Mouse (Mus musculus) bone marrow, adult 2 months (tissue): ENCODE data around the gene Bcar3. TPM values are rescaled to one million over a fixed set of nuclear protein-coding genes. Genes with fewer than 3 reads are reported as not detected.

ENCODE experiments used
- H3K27ac ChIP-seq: fragments of 200-500 bp; 2 replicates; pipeline ENCODE4 v1.5.1; 2012; ENCODE audit warnings: low read depth, mild to moderate bottlenecking, control low read depth, inconsistent platforms, low read length; ENCODE audit not compliant: control insufficient read depth, poor library complexity, insufficient read depth
- H3K4me1 ChIP-seq: fragments of 200-500 bp; 2 replicates; pipeline ENCODE4 v1.6.1; 2011; ENCODE audit warnings: low read length; ENCODE audit not compliant: control insufficient read depth, insufficient read depth
- H3K4me3 ChIP-seq: fragments of 200-500 bp; replicated peaks from 2 replicates; pipeline ENCODE3; 2011; ENCODE audit warnings: mild to moderate bottlenecking, low read depth, low read length, control low read depth; ENCODE audit not compliant: control insufficient read depth
- CTCF ChIP-seq: fragments of 200-500 bp; IDR thresholded peaks from 2 replicates; pipeline ENCODE4 v1.5.1; 2011; ENCODE audit warnings: low read length, control low read depth; ENCODE audit not compliant: control insufficient read depth, insufficient read depth
- POLR2A ChIP-seq: fragments of 200-500 bp; IDR thresholded peaks from 2 replicates; pipeline ENCODE4 v1.6.1; 2011; ENCODE audit warnings: low read depth, mild to moderate bottlenecking, control low read depth, low read length, borderline replicate concordance; ENCODE audit not compliant: control insufficient read depth
- WGBS: fragments of 180-500 bp; shearing (Covaris S2); methylation state at CpG from one replicate; pipeline ENCODE4 v1.1.7; 2018; 5-methylcytosine and 5-hydroxymethylcytosine counted together
- polyA plus RNA-seq: library from polyadenylated mRNA; stranded (reverse); fragments of >200 nt; gene quantifications from 2 replicates; pipeline ENCODE4 v1.2.4, GENCODE M21; 2011; ENCODE audit warnings: low replicate concordance; ENCODE audit not compliant: missing spikeins, insufficient read depth, insufficient read length

Bcar3 gene
- polyA plus RNA-seq, 1 experiment = 2.2 TPM

DNA sequence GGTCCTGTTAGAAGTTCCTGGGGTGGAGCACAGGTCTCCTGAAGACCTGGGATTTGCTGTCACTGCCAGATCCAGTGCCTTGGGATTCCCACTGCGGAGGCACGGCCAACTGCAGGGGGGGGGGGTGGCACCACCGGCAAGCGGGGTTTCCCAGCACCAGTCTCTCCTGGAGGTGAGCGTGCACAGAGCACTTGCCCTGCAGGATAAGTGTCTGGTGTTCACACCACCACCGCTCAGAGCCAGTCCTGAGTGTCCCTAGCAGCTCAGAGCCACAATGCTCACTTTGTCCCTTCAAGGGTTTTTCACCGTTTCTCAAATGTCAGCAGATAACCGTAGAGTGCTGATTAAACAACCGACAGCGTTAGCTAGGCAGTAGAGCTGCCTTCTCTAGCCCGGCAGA lies 22.7 kb downstream of the Bcar3 start:
- Histone ChIP-seq H3K4me3 (no peak overlapping the region), H3K4me1 (no peaks in the 10 kb centered on the region), H3K27ac (no peak overlapping the region)
- WGBS = 62% methylated on average over 11 of the region's 11 CpGs
- no peak for TF ChIP-seq POLR2A
- TF ChIP-seq CTCF = no peak

DNA sequence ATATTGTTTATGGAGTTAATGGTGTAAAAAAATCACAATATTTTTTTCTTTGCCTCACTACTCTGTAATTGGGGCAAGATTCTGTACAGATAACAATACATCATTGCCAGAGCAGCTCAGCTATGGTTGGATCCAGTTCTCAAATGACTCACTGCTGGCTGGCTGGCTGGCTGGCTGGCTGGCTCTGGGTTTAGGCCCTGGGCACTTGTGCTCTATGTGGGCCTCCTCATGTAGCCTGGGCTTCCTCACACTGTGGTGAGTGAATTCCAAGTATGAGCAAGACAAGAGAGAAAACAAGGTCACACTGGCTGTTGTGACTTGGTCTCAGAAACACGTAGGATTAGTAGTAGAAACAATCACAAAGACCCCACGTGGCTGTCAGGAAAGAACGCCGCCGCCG lies 23.4 kb downstream of the Bcar3 start:
- Histone ChIP-seq H3K4me3 (no peak overlapping the region), H3K27ac (no peak overlapping the region), H3K4me1 (no peaks in the 10 kb centered on the region; the same call in 1 of the 2 replicates)
- WGBS = 92% methylated on average over 6 of the region's 6 CpGs
- no peak for TF ChIP-seq POLR2A

DNA sequence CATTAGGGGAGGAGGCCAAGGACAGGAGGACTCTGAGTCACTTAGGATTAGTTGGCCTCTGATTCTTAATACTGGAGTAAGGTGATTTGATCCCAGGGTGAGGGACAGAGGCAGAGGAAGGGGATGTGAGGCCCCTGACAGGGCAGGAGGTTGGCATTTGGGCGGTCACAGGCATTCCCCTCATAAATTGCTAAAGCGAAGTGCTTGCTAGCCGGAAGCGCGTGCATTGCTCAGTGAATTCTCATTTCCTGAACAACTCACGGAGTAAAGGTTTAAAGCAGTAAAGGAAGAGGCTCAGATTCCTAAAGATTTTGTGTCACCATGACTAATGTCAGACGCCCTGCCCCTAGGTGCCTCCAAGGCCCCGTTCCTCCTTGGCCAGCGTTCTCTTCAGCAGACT lies 28.3 kb downstream of the Bcar3 start:
- WGBS = 21% methylated on average over 9 of the region's 9 CpGs
- TF ChIP-seq CTCF (no peak), POLR2A (no peak)
- H3K27ac ChIP-seq = no peak overlapping the region
- H3K4me3 ChIP-seq = no peak overlapping the region
- H3K4me1 ChIP-seq = peaks cover 2% of the 10 kb centered on the region; the same call in 1 of the 2 replicates

DNA sequence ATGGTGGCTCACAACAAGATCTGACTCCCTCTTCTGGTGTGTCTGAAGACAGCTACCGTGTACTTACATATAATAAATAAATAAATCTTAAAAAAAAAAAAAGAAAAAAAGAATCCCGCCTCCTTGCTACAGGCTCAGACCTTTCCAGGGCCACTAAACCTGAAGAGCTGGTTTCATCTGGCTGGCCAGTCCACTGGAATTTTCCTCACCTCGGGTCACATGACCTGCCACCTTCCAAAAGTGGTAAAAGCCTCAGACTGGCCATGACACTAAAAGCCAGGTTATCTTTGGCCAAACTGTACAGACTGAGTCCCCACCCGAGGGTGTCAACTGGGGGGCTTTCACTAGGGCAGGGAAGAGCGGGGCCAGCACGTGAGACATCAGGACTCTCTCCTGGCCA lies 29.9 kb downstream of the Bcar3 start:
- H3K4me1 ChIP-seq = peaks cover 2% of the 10 kb centered on the region; the same call in 1 of the 2 replicates
- H3K4me3 ChIP-seq = no peak overlapping the region
- TF ChIP-seq POLR2A (no peak), CTCF (no peak)
- H3K27ac ChIP-seq = no peak overlapping the region
- 82% methylated on average over 6 of the region's 6 CpGs for WGBS

DNA sequence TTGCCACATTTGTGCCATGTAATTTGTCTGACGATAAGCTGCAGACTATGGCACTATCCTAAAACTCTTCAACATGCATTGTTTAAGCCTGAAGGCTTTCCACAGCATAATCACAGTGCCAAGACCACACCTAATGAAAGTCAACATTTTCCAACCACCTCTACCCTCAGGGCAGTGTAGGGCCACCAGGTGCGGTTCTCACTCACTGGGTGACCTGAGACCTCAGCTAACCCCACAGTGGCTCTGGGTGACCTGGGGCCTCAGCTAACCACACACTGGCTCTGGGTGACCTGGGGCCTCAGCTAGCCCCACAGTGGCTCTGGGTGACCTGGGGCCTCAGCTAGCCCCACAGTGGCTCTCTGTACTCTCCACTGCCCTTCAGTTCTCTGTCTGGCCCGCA lies 30.6 kb downstream of the Bcar3 start:
- WGBS = 86% methylated on average over 3 of the region's 3 CpGs
- no peak for TF ChIP-seq CTCF
- TF ChIP-seq POLR2A = no peak
- Histone ChIP-seq H3K4me3 (no peak overlapping the region), H3K27ac (no peak overlapping the region), H3K4me1 (peaks cover 2% of the 10 kb centered on the region; the same call in 1 of the 2 replicates)

DNA sequence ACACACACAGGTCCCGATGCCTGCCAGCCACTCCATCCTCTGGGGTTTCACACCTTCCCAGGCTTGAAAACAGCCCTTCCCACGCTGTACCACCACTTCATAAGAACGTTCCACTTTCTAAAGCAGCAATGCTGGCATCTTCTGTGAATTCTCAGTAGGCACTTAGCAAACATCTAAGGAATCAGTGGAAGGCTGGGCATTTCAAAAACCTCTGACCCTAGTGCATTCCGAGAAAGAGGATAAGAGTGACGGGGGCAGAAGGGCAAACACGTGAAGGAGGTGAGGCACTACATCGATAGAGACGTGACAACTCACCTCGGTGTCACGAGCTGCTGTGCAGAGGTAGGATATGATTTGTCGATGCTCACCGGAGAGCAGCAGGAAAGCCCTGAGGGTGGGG lies 36.5 kb downstream of the Bcar3 start:
- 85% methylated on average over 12 of the region's 12 CpGs for WGBS
- Histone ChIP-seq H3K27ac (no peak overlapping the region), H3K4me3 (no peak overlapping the region), H3K4me1 (peaks cover 2% of the 10 kb centered on the region; the same call in 1 of the 2 replicates)
- TF ChIP-seq POLR2A (no peak), CTCF (no peak)

DNA sequence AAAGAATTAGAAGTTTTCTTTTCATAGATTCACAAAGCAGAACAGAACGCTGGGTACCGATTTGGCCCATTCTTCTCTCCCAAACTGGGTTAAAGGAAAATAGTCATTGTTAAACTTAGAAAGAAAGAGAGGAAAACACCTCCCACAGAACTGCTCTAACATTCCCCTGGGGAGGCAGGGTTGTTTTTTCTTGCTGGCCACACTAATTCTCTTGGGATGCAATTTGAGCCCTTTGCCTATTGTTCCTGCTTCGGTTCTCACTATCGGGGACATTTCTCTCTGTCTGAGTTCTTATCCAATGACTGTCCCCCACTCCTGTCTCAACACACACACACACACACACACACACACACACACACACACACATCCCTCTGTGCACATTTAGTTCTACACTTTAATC lies 39.6 kb downstream of the Bcar3 start:
- H3K4me3 ChIP-seq = no peak overlapping the region
- H3K27ac ChIP-seq = no peak overlapping the region
- 56% methylated on average over 4 of the region's 4 CpGs for WGBS
- TF ChIP-seq POLR2A (no peak), CTCF (no peak)
- peaks cover 2% of the 10 kb centered on the region; the same call in 1 of the 2 replicates for H3K4me1 ChIP-seq

DNA sequence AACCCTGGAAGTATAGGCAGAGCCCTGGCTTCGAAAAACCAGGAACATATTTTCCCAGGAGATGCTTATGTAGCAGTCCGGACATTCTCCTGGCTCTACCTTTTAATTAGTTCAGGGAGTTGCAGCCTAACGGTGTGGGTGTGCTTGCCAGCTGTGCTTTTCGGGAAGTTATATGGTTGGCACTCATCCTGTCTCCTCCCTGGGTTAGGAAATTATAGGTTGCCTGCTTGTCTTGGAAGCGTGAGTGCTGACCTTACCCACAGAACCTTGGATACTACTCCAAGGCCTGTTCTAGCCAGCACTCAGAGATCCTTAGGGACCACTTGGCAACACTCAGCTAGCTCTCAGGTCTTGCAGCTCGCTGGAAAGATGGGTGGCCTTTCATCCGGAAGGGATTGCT lies 40.0 kb downstream of the Bcar3 start:
- Histone ChIP-seq H3K4me1 (peaks cover 2% of the 10 kb centered on the region; the same call in 1 of the 2 replicates), H3K27ac (no peak overlapping the region), H3K4me3 (no peak overlapping the region)
- WGBS = 38% methylated on average over 7 of the region's 7 CpGs
- TF ChIP-seq CTCF = no peak
- TF ChIP-seq POLR2A = no peak

DNA sequence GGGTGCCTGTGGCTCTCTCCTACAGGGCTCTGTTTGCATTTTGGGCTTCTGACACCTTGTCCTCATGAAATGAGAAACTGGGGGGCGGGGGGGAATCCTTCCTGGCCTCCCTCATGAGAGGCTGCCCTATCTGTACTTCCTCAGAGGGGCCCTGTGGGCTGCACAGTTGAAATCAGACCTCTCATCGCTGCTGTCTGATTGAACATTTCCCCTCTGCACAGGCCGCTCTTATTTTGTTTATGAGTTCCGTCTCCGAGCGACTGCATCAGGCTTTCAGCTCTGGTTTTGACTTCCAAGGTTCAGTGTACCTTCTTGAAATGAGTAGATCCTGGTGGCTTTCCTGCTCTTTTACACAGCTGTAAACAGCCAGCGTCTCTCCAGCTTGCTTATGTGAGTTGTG lies 40.4 kb downstream of the Bcar3 start:
- no peak overlapping the region for H3K27ac ChIP-seq
- H3K4me1 ChIP-seq = peaks cover 2% of the 10 kb centered on the region; the same call in 1 of the 2 replicates
- 11% methylated on average over 7 of the region's 7 CpGs for WGBS
- no peak overlapping the region for H3K4me3 ChIP-seq
- TF ChIP-seq POLR2A = no peak
- no peak for TF ChIP-seq CTCF
